Mouse (Mus musculus): Measurements from ENCODE around the gene Trappc1. TPM values are rescaled to one million over a fixed set of nuclear protein-coding genes. Genes with fewer than 3 reads are reported as not detected.

Gene Trappc1
- polyA plus RNA-seq, 1 experiment from 2014 or later: 123 TPM

GRCm38 (mm10) chr11:69371601-69372000 is 47.8 kb downstream of the Trappc1 start:
- no peaks in the 10 kb centered on the region for H3K27me3 ChIP-seq (ENCODE audit: control insufficient read depth, insufficient read depth, low read length)
- no peak overlapping the region for H3K4me3 ChIP-seq (ENCODE audit: low read depth, low read length)
- no peaks in the 10 kb centered on the region for H3K9me3 ChIP-seq (ENCODE audit: control insufficient read depth, low read length)
- no peaks in the 10 kb centered on the region for H3K36me3 ChIP-seq (ENCODE audit: control insufficient read depth, insufficient read depth, low read length)
- H3K27ac ChIP-seq (replicated peaks): peak overlapping the region; percentile 41
- H3K4me2 ChIP-seq (replicated peaks; ENCODE audit: low read depth): no peak overlapping the region
- DNase-seq (ENCODE audit: low spot score) (no peak), ATAC-seq (ENCODE audit: low FRiP score, low TSS enrichment) (no peak)
- no peak overlapping the region for H3K9ac ChIP-seq (ENCODE audit: low read length)
- TF ChIP-seq EP300 (optimal IDR thresholded peaks at IDR 0.05) (no peak), CTCF (IDR thresholded peaks at IDR 0.05; ENCODE audit: low read depth) (no peak)
- WGBS: 56% methylated on average over 12 of the region's 12 CpGs
- H3K4me1 ChIP-seq (replicated peaks; ENCODE audit: control insufficient read depth, insufficient read depth): peaks cover 5% of the 10 kb centered on the region; the same call in 1 of the 2 replicates

GRCm38 (mm10) chr11:69372056-69372779 is 48.4 kb downstream of the Trappc1 start:
- no peak overlapping the region; the same call in 1 of the 2 replicates for H3K27ac ChIP-seq (replicated peaks)
- TF ChIP-seq CTCF (IDR thresholded peaks at IDR 0.05; ENCODE audit: low read depth) (no peak), EP300 (optimal IDR thresholded peaks at IDR 0.05) (no peak)
- 31% methylated on average over 12 of the region's 12 CpGs for WGBS
- DNase-seq (ENCODE audit: low spot score) (no peak), ATAC-seq (ENCODE audit: low FRiP score, low TSS enrichment) (no peak)
- no peaks in the 10 kb centered on the region for H3K9me3 ChIP-seq (ENCODE audit: control insufficient read depth, low read length)
- no peak overlapping the region for H3K4me3 ChIP-seq (ENCODE audit: low read depth, low read length)
- H3K4me1 ChIP-seq (replicated peaks; ENCODE audit: control insufficient read depth, insufficient read depth): peaks cover 5% of the 10 kb centered on the region; the same call in 1 of the 2 replicates
- no peak overlapping the region for H3K9ac ChIP-seq (ENCODE audit: low read length)
- H3K36me3 ChIP-seq (ENCODE audit: control insufficient read depth, insufficient read depth, low read length): no peaks in the 10 kb centered on the region
- no peaks in the 10 kb centered on the region for H3K27me3 ChIP-seq (ENCODE audit: control insufficient read depth, insufficient read depth, low read length)
- H3K4me2 ChIP-seq (replicated peaks; ENCODE audit: low read depth): no peak overlapping the region

- WGBS: 48% methylated on average over 3 of the region's 3 CpGs
- TF ChIP-seq EP300 (optimal IDR thresholded peaks at IDR 0.05) (no peak), CTCF (IDR thresholded peaks at IDR 0.05; ENCODE audit: low read depth) (peak; percentile 71)
- no peak for ATAC-seq (ENCODE audit: low FRiP score, low TSS enrichment)
- H3K4me1 ChIP-seq (replicated peaks; ENCODE audit: control insufficient read depth, insufficient read depth): peaks cover 2% of the 10 kb centered on the region; the same call in 1 of the 2 replicates
- H3K9me3 ChIP-seq (ENCODE audit: control insufficient read depth, low read length): no peaks in the 10 kb centered on the region
- no peak overlapping the region for H3K27ac ChIP-seq (replicated peaks)
- H3K4me3 ChIP-seq (ENCODE audit: low read depth, low read length): no peak overlapping the region
- H3K27me3 ChIP-seq (ENCODE audit: control insufficient read depth, insufficient read depth, low read length): no peaks in the 10 kb centered on the region
- DNase-seq (ENCODE audit: low spot score): no peak
- H3K36me3 ChIP-seq (ENCODE audit: control insufficient read depth, insufficient read depth, low read length): no peaks in the 10 kb centered on the region; the same call in 1 of the 2 replicates
- no peak overlapping the region for H3K9ac ChIP-seq (ENCODE audit: low read length)
- H3K4me2 ChIP-seq (replicated peaks; ENCODE audit: low read depth): no peak overlapping the region
Measured at GRCm38 (mm10) chr11:69372780-69373170, 49.0 kb downstream of the Trappc1 start.

GRCm38 (mm10) chr11:69373223-69373965 is 49.6 kb downstream of the Trappc1 start:
- TF ChIP-seq CTCF (IDR thresholded peaks at IDR 0.05; ENCODE audit: low read depth) (no peak), EP300 (optimal IDR thresholded peaks at IDR 0.05) (no peak)
- Histone ChIP-seq H3K9ac (ENCODE audit: low read length) (no peak overlapping the region), H3K9me3 (ENCODE audit: control insufficient read depth, low read length) (no peaks in the 10 kb centered on the region), H3K4me2 (replicated peaks; ENCODE audit: low read depth) (no peak overlapping the region), H3K27me3 (ENCODE audit: control insufficient read depth, insufficient read depth, low read length) (no peaks in the 10 kb centered on the region), H3K4me1 (replicated peaks; ENCODE audit: control insufficient read depth, insufficient read depth) (peaks cover 2% of the 10 kb centered on the region; the same call in 1 of the 2 replicates), H3K4me3 (ENCODE audit: low read depth, low read length) (no peak overlapping the region), H3K27ac (replicated peaks) (no peak overlapping the region), H3K36me3 (ENCODE audit: control insufficient read depth, insufficient read depth, low read length) (no peaks in the 10 kb centered on the region; the same call in 1 of the 2 replicates)
- no peak for ATAC-seq (ENCODE audit: low FRiP score, low TSS enrichment)
- 81% methylated on average over 16 of the region's 16 CpGs for WGBS
- no peak for DNase-seq (ENCODE audit: low spot score)

Other genes starting within 250 kb of the Trappc1 start
- gene Vamp2, start 235.5 kb upstream of the Trappc1 start, polyA plus RNA-seq (2015; fragmentation: Nextera tagmentation; extraction: Ambion mirVana): 43.0 and 53.7 TPM in 2 replicates
- 7.7 and 13.1 TPM in 2 replicates for gene Per1, start 228.8 kb upstream of the Trappc1 start, polyA plus RNA-seq (2015; fragmentation: Nextera tagmentation; extraction: Ambion mirVana)
- 0.29 and 0.41 TPM in 2 replicates for gene Hes7, start 203.6 kb upstream of the Trappc1 start, polyA plus RNA-seq (2015; fragmentation: Nextera tagmentation; extraction: Ambion mirVana)
- 0.24 and 0.41 TPM in 2 replicates for gene 9130213A22Rik, start 201.4 kb upstream of the Trappc1 start, polyA plus RNA-seq (2015; fragmentation: Nextera tagmentation; extraction: Ambion mirVana)
- gene Aloxe3, start 198.1 kb upstream of the Trappc1 start, polyA plus RNA-seq (2015; fragmentation: Nextera tagmentation; extraction: Ambion mirVana): 20.2 and 22.5 TPM in 2 replicates
- 80.5 and 91.8 TPM in 2 replicates for gene Alox12b, start 167.0 kb upstream of the Trappc1 start, polyA plus RNA-seq (2015; fragmentation: Nextera tagmentation; extraction: Ambion mirVana)
- 1.2 and 1.3 TPM in 2 replicates for gene Alox8, start 126.1 kb upstream of the Trappc1 start, polyA plus RNA-seq (2015; fragmentation: Nextera tagmentation; extraction: Ambion mirVana)
- gene Gucy2e, start 86.9 kb upstream of the Trappc1 start, polyA plus RNA-seq (2015; fragmentation: Nextera tagmentation; extraction: Ambion mirVana): 0.04 and 0.05 TPM in 2 replicates
- gene Cntrob, start 205 bp upstream of the Trappc1 start, polyA plus RNA-seq (2015; fragmentation: Nextera tagmentation; extraction: Ambion mirVana): 4.9 and 5.5 TPM in 2 replicates
- gene Kcnab3, start 2.3 kb downstream of the Trappc1 start, polyA plus RNA-seq (2015; fragmentation: Nextera tagmentation; extraction: Ambion mirVana): 0.87 and 1.1 TPM in 2 replicates
- 46.2 and 49.4 TPM in 2 replicates for gene Rnf227, start 16.5 kb downstream of the Trappc1 start, polyA plus RNA-seq (2015; fragmentation: Nextera tagmentation; extraction: Ambion mirVana)
- gene Chd3, start 45.4 kb downstream of the Trappc1 start, polyA plus RNA-seq (2015; fragmentation: Nextera tagmentation; extraction: Ambion mirVana): 18.4 and 18.9 TPM in 2 replicates
- 153 and 170 TPM in 2 replicates for gene Naa38, start 71.5 kb downstream of the Trappc1 start, polyA plus RNA-seq (2015; fragmentation: Nextera tagmentation; extraction: Ambion mirVana)
- 9.1 and 9.5 TPM in 2 replicates for gene Cyb5d1, start 71.7 kb downstream of the Trappc1 start, polyA plus RNA-seq (2015; fragmentation: Nextera tagmentation; extraction: Ambion mirVana)
- 14.9 and 17.8 TPM in 2 replicates for gene Tmem88, start 74.3 kb downstream of the Trappc1 start, polyA plus RNA-seq (2015; fragmentation: Nextera tagmentation; extraction: Ambion mirVana)
- gene Kdm6b, start 89.7 kb downstream of the Trappc1 start, polyA plus RNA-seq (2015; fragmentation: Nextera tagmentation; extraction: Ambion mirVana): 12.9 and 13.1 TPM in 2 replicates
- gene Dnah2, start 225.1 kb downstream of the Trappc1 start, polyA plus RNA-seq (2015; fragmentation: Nextera tagmentation; extraction: Ambion mirVana): 0.38 and 0.39 TPM in 2 replicates
- 3.9 and 4.4 TPM in 2 replicates for gene Efnb3, start 236.2 kb downstream of the Trappc1 start, polyA plus RNA-seq (2015; fragmentation: Nextera tagmentation; extraction: Ambion mirVana)

Data from stomach, postnatal 0 days (tissue).